Mouse (Mus musculus): ENCODE measurements at regions not wholly inside any gene's neighbourhood (a gene's known extent, or its start where the extent isn't known, plus 50 kb on each side); places are given as distances from the start of the nearest gene placed in this dataset.

- 93% methylated on average over 6 of the region's 6 CpGs for WGBS
- Histone ChIP-seq H3K4me1 (replicated peaks; ENCODE audit: control insufficient read depth, insufficient read depth, low read length) (peaks cover 15% of the 10 kb centered on the region), H3K27ac (ENCODE audit: control insufficient read depth, insufficient read depth, low read length) (no peak overlapping the region), H3K36me3 (ENCODE audit: control insufficient read depth, insufficient read depth, low read length) (peaks cover 88% of the 10 kb centered on the region), H3K4me3 (ENCODE audit: control insufficient read depth, insufficient read depth, low read length) (no peak overlapping the region), H3K27me3 (ENCODE audit: control insufficient read depth, insufficient read depth, low read length) (no peaks in the 10 kb centered on the region)
- TF ChIP-seq POLR2A (IDR thresholded peaks at IDR 0.05; ENCODE audit: control insufficient read depth, extremely low read depth, insufficient read depth, low read length, poor library complexity) (no peak), CTCF (IDR thresholded peaks at IDR 0.05; ENCODE audit: borderline replicate concordance, control insufficient read depth, extremely low read depth, insufficient read depth, low read length, poor library complexity) (no peak)
- no peak for DNase-seq
These were observed 251.4 kb downstream of the Ptprc start for GRCm38 (mm10) chr1:137924156-137924555.

DNA sequence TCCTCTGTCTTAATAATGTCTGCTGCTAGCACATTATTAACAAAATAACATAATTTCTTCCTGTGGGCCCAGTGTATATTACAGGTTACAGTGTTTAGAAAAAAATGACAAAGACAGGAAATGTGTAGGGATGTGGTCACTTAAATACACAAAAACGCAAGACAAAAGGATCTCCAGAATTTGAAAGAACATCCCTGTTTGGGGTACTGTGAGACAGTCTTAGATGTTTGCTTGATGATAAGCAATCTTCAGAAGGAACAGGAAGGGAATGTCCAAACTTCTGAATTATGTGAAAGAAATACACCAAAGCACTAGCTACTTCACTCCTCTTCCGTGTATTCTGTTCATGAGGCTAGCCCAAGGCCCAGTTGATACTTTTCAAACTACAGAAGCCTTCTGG, 251.8 kb downstream of the Ptprc start:
- no peak overlapping the region for H3K27ac ChIP-seq (ENCODE audit: control insufficient read depth, insufficient read depth, low read length)
- 40% methylated on average over 2 of the region's 2 CpGs for WGBS
- TF ChIP-seq CTCF (IDR thresholded peaks at IDR 0.05; ENCODE audit: borderline replicate concordance, control insufficient read depth, extremely low read depth, insufficient read depth, low read length, poor library complexity) (no peak), POLR2A (IDR thresholded peaks at IDR 0.05; ENCODE audit: control insufficient read depth, extremely low read depth, insufficient read depth, low read length, poor library complexity) (no peak)

DNA sequence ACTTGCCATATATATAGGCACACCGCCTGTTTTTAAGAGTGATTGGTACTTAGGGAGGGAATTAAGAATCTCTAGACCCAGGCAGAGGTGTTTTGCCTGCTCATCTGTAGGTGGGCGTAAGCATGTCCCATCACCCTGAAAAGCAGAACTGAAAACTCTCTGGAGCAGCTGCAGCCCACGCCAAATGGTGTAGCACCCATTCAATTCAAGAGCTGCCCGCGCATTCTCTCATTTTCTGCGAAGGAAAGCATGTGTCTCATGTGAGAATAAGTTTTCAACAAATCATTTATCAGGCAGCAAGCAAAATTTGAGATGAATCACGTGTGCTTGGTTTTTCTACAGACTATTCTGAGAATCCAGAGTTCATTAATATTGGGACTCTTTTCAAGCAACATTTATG, 252.7 kb downstream of the Ptprc start:
- Histone ChIP-seq H3K36me3 (ENCODE audit: control insufficient read depth, insufficient read depth, low read length) (peaks cover 86% of the 10 kb centered on the region), H3K4me3 (ENCODE audit: control insufficient read depth, insufficient read depth, low read length) (no peak overlapping the region), H3K27ac (ENCODE audit: control insufficient read depth, insufficient read depth, low read length) (no peak overlapping the region), H3K27me3 (ENCODE audit: control insufficient read depth, insufficient read depth, low read length) (no peaks in the 10 kb centered on the region), H3K4me1 (replicated peaks; ENCODE audit: control insufficient read depth, insufficient read depth, low read length) (peaks cover 10% of the 10 kb centered on the region)
- WGBS = 67% methylated on average over 7 of the region's 7 CpGs
- TF ChIP-seq POLR2A (IDR thresholded peaks at IDR 0.05; ENCODE audit: control insufficient read depth, extremely low read depth, insufficient read depth, low read length, poor library complexity) (no peak), CTCF (IDR thresholded peaks at IDR 0.05; ENCODE audit: borderline replicate concordance, control insufficient read depth, extremely low read depth, insufficient read depth, low read length, poor library complexity) (no peak)
- no peak for DNase-seq

More for the DNA sequence above, 251.8 kb downstream of the Ptprc start:
- Histone ChIP-seq H3K4me3 (ENCODE audit: control insufficient read depth, insufficient read depth, low read length) (no peak overlapping the region), H3K27me3 (ENCODE audit: control insufficient read depth, insufficient read depth, low read length) (no peaks in the 10 kb centered on the region), H3K4me1 (replicated peaks; ENCODE audit: control insufficient read depth, insufficient read depth, low read length) (peaks cover 15% of the 10 kb centered on the region), H3K36me3 (ENCODE audit: control insufficient read depth, insufficient read depth, low read length) (peaks cover 88% of the 10 kb centered on the region)
- DNase-seq = no peak

DNA sequence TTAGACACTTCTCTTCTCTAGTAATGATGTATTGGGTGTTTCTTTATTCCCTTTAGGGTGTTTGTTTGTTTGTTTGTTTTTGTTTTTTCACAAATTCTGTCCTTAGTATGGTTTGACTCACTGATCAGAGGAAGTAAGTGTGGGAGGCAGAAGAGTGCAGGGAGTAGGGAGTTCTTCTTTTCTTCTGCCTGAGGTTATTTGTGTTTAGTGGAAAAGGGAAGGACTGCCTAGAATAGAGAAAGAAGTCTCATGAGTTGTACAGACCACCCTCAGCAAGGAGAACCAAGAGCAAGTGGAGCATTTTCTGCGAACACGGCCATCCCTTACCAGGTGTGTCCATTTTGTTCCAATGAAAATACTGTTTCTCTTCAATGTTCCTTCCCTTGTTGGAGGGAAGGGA, 253.9 kb downstream of the Ptprc start:
- DNase-seq = no peak
- H3K4me3 ChIP-seq (ENCODE audit: control insufficient read depth, insufficient read depth, low read length) = no peak overlapping the region
- H3K36me3 ChIP-seq (ENCODE audit: control insufficient read depth, insufficient read depth, low read length) = peaks cover 86% of the 10 kb centered on the region
- TF ChIP-seq CTCF (IDR thresholded peaks at IDR 0.05; ENCODE audit: borderline replicate concordance, control insufficient read depth, extremely low read depth, insufficient read depth, low read length, poor library complexity) = no peak
- TF ChIP-seq POLR2A (IDR thresholded peaks at IDR 0.05; ENCODE audit: control insufficient read depth, extremely low read depth, insufficient read depth, low read length, poor library complexity) = no peak
- 69% methylated on average over 2 of the region's 2 CpGs for WGBS
- peaks cover 13% of the 10 kb centered on the region for H3K4me1 ChIP-seq (replicated peaks; ENCODE audit: control insufficient read depth, insufficient read depth, low read length)
- no peaks in the 10 kb centered on the region for H3K27me3 ChIP-seq (ENCODE audit: control insufficient read depth, insufficient read depth, low read length)
- H3K27ac ChIP-seq (ENCODE audit: control insufficient read depth, insufficient read depth, low read length) = no peak overlapping the region; the same call in 1 of the 2 replicates

GRCm38 (mm10) chr1:137919739-137920563, 255.6 kb downstream of the Ptprc start:
- no peak for TF ChIP-seq POLR2A (IDR thresholded peaks at IDR 0.05; ENCODE audit: control insufficient read depth, extremely low read depth, insufficient read depth, low read length, poor library complexity)
- no peak for TF ChIP-seq CTCF (IDR thresholded peaks at IDR 0.05; ENCODE audit: borderline replicate concordance, control insufficient read depth, extremely low read depth, insufficient read depth, low read length, poor library complexity)
- Histone ChIP-seq H3K27ac (ENCODE audit: control insufficient read depth, insufficient read depth, low read length) (no peak overlapping the region), H3K27me3 (ENCODE audit: control insufficient read depth, insufficient read depth, low read length) (no peaks in the 10 kb centered on the region), H3K4me3 (ENCODE audit: control insufficient read depth, insufficient read depth, low read length) (no peak overlapping the region), H3K4me1 (replicated peaks; ENCODE audit: control insufficient read depth, insufficient read depth, low read length) (peaks cover 9% of the 10 kb centered on the region), H3K36me3 (ENCODE audit: control insufficient read depth, insufficient read depth, low read length) (peaks cover 86% of the 10 kb centered on the region)
- WGBS = 87% methylated on average over 6 of the region's 6 CpGs
- no peak for DNase-seq

- no peak for TF ChIP-seq POLR2A (IDR thresholded peaks at IDR 0.05; ENCODE audit: control insufficient read depth, extremely low read depth, insufficient read depth, low read length, poor library complexity)
- TF ChIP-seq CTCF (IDR thresholded peaks at IDR 0.05; ENCODE audit: borderline replicate concordance, control insufficient read depth, extremely low read depth, insufficient read depth, low read length, poor library complexity) = no peak
- DNase-seq = no peak
- Histone ChIP-seq H3K4me3 (ENCODE audit: control insufficient read depth, insufficient read depth, low read length) (no peak overlapping the region), H3K36me3 (ENCODE audit: control insufficient read depth, insufficient read depth, low read length) (peaks cover 86% of the 10 kb centered on the region), H3K4me1 (replicated peaks; ENCODE audit: control insufficient read depth, insufficient read depth, low read length) (peaks cover 7% of the 10 kb centered on the region), H3K27me3 (ENCODE audit: control insufficient read depth, insufficient read depth, low read length) (no peaks in the 10 kb centered on the region), H3K27ac (ENCODE audit: control insufficient read depth, insufficient read depth, low read length) (no peak overlapping the region)
- WGBS = 87% methylated on average over 1 of the region's 1 CpGs
These were observed 258.1 kb downstream of the Ptprc start for GRCm38 (mm10) chr1:137917449-137917848.

Data from thymus, adult 2 months (tissue).